Mouse (Mus musculus): ENCODE measurements around the gene Gm826. TPM values are rescaled to one million over a fixed set of nuclear protein-coding genes. Genes with fewer than 3 reads are reported as not detected.

The Gm826 gene
- polyA plus RNA-seq (2015; fragmentation: Nextera tagmentation; extraction: Ambion mirVana), result 7.2 and 9.0 TPM in 2 replicates

DNA sequence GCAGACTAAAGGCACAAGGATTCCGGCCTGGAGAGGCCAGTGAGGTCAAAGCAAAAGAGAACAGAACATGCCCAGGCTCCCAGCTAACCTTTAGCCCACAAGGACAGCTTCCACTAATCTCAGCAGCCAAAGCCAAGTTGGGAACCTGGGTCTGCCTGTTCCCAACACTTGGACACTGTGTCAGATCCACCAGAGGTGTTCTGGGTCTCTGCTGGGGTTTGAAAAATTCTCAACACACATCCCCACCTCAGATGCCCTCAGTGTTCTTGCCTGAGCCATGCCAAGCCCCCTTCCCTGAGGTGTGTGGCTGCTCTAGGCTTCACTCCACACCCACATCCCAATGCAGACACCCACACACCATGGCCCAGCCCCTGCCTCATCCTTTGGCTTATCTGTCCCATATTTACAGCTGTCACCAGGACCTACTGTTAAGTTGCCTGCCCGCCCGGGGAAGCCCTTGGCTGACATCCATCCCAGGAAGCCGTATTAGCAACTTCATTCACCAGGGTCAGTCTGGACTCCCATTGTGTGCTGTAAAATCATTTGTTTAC lies at the start of gene Gm826:
Gm826 (minus strand) TSS at position 52 of the 551 bp plus-strand sequence.
- H3K4me3 ChIP-seq (replicated peaks), result no peak within 1 kb of the TSS

DNA sequence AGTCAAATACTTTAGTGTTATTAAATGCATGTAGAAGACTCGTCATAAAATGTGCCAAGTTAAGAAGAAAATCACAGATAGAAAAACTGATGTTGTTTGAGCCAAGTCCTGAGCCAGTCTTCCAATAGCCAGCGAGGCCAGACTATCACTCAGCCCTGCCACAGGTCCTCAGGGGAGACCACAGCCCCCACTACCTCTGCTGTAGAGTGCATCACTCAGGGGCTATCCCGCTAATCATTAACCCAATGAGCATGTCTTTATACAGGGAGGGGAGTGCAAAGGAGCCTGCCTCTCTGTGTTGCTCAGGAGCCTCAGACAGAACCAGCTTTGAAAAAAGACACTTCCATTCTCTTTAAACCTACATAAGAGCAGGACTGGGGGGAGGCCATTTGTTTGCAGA lies 49.5 kb upstream of the Gm826 start:
- DNase-seq (no peak), ATAC-seq (ENCODE audit: low read depth) (no peak)
- no peak overlapping the region for H3K4me2 ChIP-seq
- no peak overlapping the region for H3K27ac ChIP-seq
- no peaks in the 10 kb centered on the region for H3K9me3 ChIP-seq (replicated peaks)
- H3K9ac ChIP-seq, result no peak overlapping the region
- no peak overlapping the region for H3K4me3 ChIP-seq (replicated peaks)
- H3K4me1 ChIP-seq (replicated peaks), result no peaks in the 10 kb centered on the region
- no peaks in the 10 kb centered on the region for H3K27me3 ChIP-seq
- H3K36me3 ChIP-seq, result no peaks in the 10 kb centered on the region
- 43% methylated on average over 3 of the region's 3 CpGs for WGBS (ENCODE audit: insufficient replicate concordance)

More for the DNA sequence above, at the start of gene Gm826:
- no peaks in the 10 kb centered on the region for H3K9me3 ChIP-seq (replicated peaks)
- H3K9ac ChIP-seq, result no peak within 1 kb of the TSS
- H3K4me1 ChIP-seq (replicated peaks), result peaks cover 2% of the 10 kb centered on the region
- WGBS (ENCODE audit: insufficient replicate concordance), result 47% methylated on average over 4 of the region's 4 CpGs
- H3K27ac ChIP-seq, result no peak within 1 kb of the TSS
- no peak within 1 kb of the TSS for H3K4me2 ChIP-seq
- H3K27me3 ChIP-seq, result no peaks in the 10 kb centered on the region
- ATAC-seq (ENCODE audit: low read depth) (no peak), DNase-seq (no peak)
- H3K36me3 ChIP-seq, result no peaks in the 10 kb centered on the region

DNA sequence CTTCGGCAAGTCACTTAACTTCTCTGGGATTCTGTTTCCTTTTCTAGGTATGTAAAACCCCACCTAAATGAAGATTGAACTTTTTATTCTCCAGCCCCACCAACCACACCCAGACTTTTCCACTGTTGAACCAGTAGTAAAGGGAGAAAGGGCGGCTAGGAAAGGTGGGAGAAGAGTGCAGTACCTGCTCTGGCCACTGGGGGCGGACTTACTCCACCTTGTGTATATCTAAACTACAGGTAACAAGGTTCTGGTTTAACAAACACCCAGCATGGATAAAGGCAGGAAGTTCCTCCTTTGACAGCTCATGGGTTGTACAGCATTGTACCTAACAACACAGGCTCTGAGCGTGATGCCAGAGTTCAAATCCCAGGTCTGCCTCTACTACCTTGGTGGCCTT lies 44.3 kb upstream of the Gm826 start:
- DNase-seq, result no peak
- Histone ChIP-seq H3K27ac (no peak overlapping the region), H3K4me1 (replicated peaks) (no peaks in the 10 kb centered on the region), H3K9ac (no peak overlapping the region), H3K36me3 (no peaks in the 10 kb centered on the region), H3K4me2 (no peak overlapping the region), H3K27me3 (0 out of 2 replicates have a peak, but pooled peaks cover 12% of the 10 kb centered on the region), H3K4me3 (replicated peaks) (no peak overlapping the region), H3K9me3 (replicated peaks) (no peaks in the 10 kb centered on the region)
- no peak for ATAC-seq (ENCODE audit: low read depth)
- WGBS (ENCODE audit: insufficient replicate concordance), result 31% methylated on average over 4 of the region's 4 CpGs

DNA sequence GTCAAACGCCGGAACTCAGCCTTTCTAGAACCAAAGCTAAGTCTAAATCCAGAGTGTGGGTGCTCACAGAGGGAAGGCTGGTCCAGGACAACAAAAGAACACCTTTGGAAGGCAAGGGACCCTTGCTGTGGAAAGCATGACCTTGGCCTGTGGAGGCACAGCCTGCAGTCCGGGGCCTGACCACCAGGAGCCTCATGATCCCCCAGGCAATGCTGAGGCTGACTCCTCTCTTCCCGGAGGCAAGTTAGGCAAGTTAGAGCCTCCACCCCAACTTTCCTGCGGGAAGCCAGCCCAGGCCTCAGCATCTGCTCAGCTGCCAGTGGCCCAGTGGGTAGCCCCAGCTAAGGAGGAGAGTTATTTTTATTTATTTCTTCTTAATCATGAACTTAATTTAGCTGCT lies 42.3 kb upstream of the Gm826 start:
- 34% methylated on average over 5 of the region's 5 CpGs for WGBS (ENCODE audit: insufficient replicate concordance)
- no peak for DNase-seq
- H3K27me3 ChIP-seq, result peaks cover 32% of the 10 kb centered on the region
- no peak overlapping the region for H3K9ac ChIP-seq
- no peak overlapping the region for H3K27ac ChIP-seq
- no peak overlapping the region for H3K4me3 ChIP-seq (replicated peaks)
- H3K4me2 ChIP-seq, result no peak overlapping the region
- no peaks in the 10 kb centered on the region for H3K36me3 ChIP-seq
- H3K9me3 ChIP-seq (replicated peaks), result no peaks in the 10 kb centered on the region
- ATAC-seq (ENCODE audit: low read depth), result no peak
- no peaks in the 10 kb centered on the region for H3K4me1 ChIP-seq (replicated peaks)

DNA sequence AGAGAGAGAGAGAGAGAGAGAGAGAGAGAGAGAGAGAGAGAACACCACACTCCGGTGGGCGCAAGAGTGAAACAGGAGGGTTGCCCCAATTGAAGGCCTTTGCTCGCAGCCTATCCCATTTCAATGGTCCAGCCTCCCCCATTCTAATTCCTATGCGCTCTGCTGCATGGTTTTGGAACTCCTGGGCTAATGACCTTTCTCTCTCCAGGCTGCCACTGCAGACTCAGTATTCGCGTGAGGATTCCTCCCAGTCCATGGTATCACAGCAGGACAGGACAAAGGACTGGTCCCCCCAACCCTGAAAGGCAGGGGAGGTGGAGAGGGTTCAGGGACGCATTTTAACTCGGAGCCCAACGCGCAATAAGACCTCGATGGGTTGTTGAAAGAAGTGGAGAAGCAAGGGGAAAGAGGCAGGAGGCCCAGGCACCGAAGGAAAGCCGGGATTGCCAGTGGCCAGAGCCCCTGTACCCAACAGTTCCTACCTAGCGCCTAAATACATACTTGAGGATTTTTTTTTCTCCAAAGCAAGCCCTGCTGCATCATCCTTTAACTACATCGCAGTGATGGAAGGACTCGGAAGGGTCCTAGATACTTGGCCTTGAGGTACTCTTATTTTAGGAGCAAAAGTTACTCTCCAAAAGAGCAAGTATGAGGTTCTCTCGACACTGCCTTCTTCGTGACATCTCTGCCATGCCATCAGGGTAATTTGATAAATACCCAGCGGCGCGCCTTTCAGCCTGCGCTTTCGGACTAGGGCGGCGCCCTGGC lies 35.9 kb upstream of the Gm826 start:
- Histone ChIP-seq H3K9me3 (replicated peaks) (no peaks in the 10 kb centered on the region), H3K4me1 (replicated peaks) (peaks cover 16% of the 10 kb centered on the region), H3K27me3 (peaks cover 93% of the 10 kb centered on the region), H3K36me3 (no peaks in the 10 kb centered on the region), H3K27ac (no peak overlapping the region), H3K9ac (no peak overlapping the region), H3K4me2 (no peak overlapping the region), H3K4me3 (replicated peaks) (no peak overlapping the region)
- ATAC-seq (ENCODE audit: low read depth) (no peak), DNase-seq (no peak)
- 6% methylated on average over 25 of the region's 25 CpGs for WGBS (ENCODE audit: insufficient replicate concordance)

DNA sequence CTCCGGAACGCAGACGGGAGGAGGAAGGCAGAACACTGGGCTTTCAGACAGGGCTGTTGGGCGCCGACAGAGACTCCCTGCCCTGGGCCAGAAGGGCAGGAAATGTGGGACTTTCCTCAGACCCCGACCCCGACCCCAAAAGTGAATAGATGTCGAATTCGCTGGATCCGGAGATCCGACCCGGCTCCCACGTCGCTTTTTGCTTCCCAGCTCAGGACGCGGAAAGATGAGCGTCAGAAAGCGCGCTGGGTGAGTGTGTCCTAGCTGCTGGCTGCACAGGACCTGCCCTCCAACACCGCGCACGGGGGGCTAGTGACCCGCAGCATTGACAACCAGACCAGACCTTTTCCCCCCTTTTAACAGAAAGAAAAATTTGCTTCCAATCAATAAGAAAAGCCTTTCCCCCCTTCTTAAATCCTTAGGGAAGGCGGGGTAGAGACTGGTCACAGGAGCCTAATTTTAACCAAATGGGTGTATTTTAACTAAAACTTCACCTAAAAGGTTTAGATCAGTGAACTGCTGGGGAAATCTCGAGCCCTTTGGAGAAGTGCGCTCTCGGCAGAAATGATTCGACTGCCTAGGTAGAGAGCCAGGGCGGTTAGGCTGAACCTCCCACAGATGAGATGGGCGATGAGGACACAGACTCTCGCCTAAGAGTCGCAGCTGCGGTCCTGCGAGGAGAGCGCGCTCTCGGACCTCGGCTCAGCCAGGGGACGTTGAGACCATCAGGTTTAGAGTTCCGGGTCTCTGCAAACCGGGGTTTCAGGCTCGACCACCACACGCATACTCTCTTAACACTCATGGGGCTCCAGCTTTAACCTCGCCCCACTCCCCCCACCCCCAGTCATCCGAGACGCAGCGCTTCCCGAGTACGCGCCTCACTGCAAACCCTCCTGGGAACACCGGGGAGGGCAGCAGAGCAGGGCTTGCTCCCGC lies 34.7 kb upstream of the Gm826 start:
- DNase-seq (no peak), ATAC-seq (ENCODE audit: low read depth) (no peak)
- H3K9me3 ChIP-seq (replicated peaks), result no peaks in the 10 kb centered on the region
- H3K36me3 ChIP-seq, result no peaks in the 10 kb centered on the region
- H3K4me3 ChIP-seq (replicated peaks), result peak overlapping the region; percentile 14; the same call in 1 of the 2 replicates
- H3K9ac ChIP-seq, result no peak overlapping the region
- no peak overlapping the region for H3K27ac ChIP-seq
- H3K4me1 ChIP-seq (replicated peaks), result peaks cover 16% of the 10 kb centered on the region
- 2% methylated on average over 52 of the region's 52 CpGs for WGBS (ENCODE audit: insufficient replicate concordance)
- H3K4me2 ChIP-seq, result peak overlapping the region; percentile 71
- H3K27me3 ChIP-seq, result peaks cover 99% of the 10 kb centered on the region

DNA sequence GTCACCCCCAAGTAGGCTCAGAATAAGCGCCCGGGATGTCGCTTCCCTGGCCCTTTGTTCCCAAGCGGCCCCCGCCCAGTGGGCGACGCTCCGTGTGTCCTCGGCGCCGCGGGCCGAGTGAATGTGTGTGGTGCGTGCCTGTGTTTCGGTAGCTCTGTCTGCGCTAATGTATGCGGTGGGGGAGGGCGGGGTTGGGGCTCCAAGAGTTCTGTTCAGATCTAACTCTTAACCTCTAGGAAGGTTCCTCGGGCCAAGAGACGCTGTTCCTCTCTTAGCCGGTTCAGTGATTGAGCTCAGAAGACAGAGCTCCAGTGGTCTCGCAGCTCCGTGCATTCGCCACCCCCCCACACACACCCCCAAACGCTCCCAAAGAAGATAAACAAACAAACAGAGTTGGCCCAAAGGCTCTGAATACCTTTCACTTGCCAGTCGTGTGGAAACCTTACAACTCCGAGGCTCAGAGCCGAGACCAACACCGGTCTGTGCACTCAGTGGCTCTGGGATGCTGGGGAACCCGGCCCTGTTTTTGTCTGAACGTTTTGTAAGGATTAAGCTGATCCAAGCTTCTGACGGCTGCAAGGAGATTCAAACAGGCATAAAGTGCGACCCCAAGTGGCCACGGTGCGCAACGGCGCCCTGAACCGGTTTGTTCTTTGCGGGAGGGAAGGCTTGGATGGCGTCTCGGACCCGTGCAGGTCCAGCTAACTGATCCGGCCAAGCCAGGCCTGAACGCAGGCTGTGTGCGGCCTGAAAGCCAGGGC lies 33.7 kb upstream of the Gm826 start:
- peak overlapping the region; percentile 71 for H3K4me2 ChIP-seq
- H3K27ac ChIP-seq, result peak overlapping the region; percentile 18; the same call in 1 of the 2 replicates
- peak overlapping the region; percentile 52 for H3K4me3 ChIP-seq (replicated peaks)
- peaks cover 16% of the 10 kb centered on the region for H3K4me1 ChIP-seq (replicated peaks)
- peaks cover 100% of the 10 kb centered on the region for H3K27me3 ChIP-seq
- no peaks in the 10 kb centered on the region for H3K36me3 ChIP-seq
- H3K9ac ChIP-seq, result peak overlapping the region; percentile 39
- WGBS (ENCODE audit: insufficient replicate concordance), result under 1% methylated on average over 45 of the region's 45 CpGs
- peak; percentile 43 for ATAC-seq (ENCODE audit: low read depth)
- no peaks in the 10 kb centered on the region for H3K9me3 ChIP-seq (replicated peaks)
- DNase-seq, result peak; percentile 52

DNA sequence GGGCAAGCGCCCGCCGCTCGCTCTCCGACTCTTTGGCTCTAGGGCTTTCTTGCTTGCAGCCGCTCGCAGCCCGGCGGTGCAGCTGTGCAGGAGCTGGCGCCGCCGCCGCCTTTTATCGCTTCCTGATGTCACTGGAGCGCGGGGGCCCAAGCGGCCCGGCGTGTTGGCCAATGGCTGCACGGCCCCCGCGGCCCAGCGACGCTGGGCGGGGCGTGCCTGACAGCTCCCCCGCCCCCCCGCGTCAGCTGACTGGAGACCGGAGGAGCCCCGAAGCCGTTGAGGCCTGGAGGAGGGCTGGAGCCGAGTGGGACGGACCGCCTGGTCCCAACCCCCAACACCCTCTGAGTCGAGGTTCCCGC lies 33.0 kb upstream of the Gm826 start, which contains the start of gene Mafb:
Mafb (minus strand) TSS at position 86 of the 359 bp plus-strand sequence.
- ATAC-seq (ENCODE audit: low read depth), result peak; percentile 78
- H3K27ac ChIP-seq, result peak within 1 kb of the TSS; percentile 23; the same call in 1 of the 2 replicates
- under 1% methylated on average over 37 of the region's 37 CpGs for WGBS (ENCODE audit: insufficient replicate concordance)
- peak; percentile 52 for DNase-seq
- H3K4me3 ChIP-seq (replicated peaks), result peak within 1 kb of the TSS; percentile 52
- H3K4me1 ChIP-seq (replicated peaks), result peaks cover 16% of the 10 kb centered on the region
- no peaks in the 10 kb centered on the region for H3K9me3 ChIP-seq (replicated peaks)
- peak within 1 kb of the TSS; percentile 71 for H3K4me2 ChIP-seq
- H3K9ac ChIP-seq, result peak within 1 kb of the TSS; percentile 59
- H3K27me3 ChIP-seq, result peaks cover 100% of the 10 kb centered on the region
- no peaks in the 10 kb centered on the region for H3K36me3 ChIP-seq

DNA sequence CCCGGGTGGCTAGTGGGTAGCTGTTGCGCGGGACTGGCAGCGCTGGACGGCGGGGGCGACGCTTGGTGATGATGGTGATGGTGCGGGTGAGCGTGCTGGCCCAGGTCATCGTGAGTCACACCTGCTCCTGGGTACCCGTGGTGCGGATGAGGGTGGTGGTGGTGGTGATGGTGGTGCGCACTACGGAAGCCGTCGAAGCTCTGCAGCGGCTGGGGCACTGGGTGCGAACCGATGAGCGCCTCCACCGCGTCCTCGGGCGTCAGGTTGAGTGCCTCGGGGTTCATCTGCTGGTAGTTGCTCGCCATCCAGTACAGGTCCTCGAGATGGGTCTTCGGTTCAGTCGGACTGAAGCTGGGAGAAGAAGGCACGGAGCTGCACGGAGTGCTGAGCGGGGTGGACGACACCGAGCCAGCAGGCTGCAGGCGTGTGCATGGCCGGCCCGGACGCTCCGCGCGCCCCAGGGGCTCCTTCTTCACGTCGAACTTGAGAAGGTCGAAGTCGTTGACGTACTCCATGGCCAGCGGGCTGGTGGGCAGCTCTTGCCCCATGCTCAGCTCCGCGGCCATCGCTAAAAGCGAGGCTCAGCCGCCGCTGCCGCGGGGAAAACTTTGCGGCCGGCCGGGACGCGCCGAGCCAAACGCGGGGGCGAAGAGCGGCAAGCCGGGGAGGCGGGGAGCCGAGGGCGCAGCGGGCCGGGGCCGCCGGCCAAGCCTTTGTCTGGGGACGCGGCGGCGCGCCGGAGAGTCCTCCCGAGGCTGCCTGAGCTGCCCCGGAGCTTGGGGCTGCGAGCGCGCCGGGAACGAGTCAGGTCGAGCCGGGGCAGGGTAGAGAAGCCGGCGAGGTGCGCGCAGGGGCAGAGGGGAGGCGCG lies 32.4 kb upstream of the Gm826 start:
- WGBS (ENCODE audit: insufficient replicate concordance), result 2% methylated on average over 92 of the region's 95 CpGs
- peak overlapping the region; percentile 59; the same call in 1 of the 2 replicates for H3K9ac ChIP-seq
- H3K4me3 ChIP-seq (replicated peaks), result peak overlapping the region; percentile 52
- peak overlapping the region; percentile 71 for H3K4me2 ChIP-seq
- H3K27me3 ChIP-seq, result peaks cover 100% of the 10 kb centered on the region
- H3K36me3 ChIP-seq, result no peaks in the 10 kb centered on the region
- H3K9me3 ChIP-seq (replicated peaks), result no peaks in the 10 kb centered on the region
- 0 out of 2 replicates have a peak overlapping the region, but pooled peaks have one; percentile 23 for H3K27ac ChIP-seq
- ATAC-seq (ENCODE audit: low read depth) (no peak), DNase-seq (no peak)
- peaks cover 16% of the 10 kb centered on the region for H3K4me1 ChIP-seq (replicated peaks)
